Mouse (Mus musculus): Measurements from ENCODE around the gene Nr2f6. TPM values are rescaled to one million over a fixed set of nuclear protein-coding genes. Genes with fewer than 3 reads are reported as not detected.
"Not testable (repeated sequence)": the region's sequence is repeated elsewhere in the genome, so short reads cannot be mapped to it uniquely, and the experiment has no call there.

The Nr2f6 gene
- total and polyA plus RNA-seq, 2 experiments from 2014 or later, result 34.1 to 129 TPM

- H3K9me3 ChIP-seq (ENCODE audit: low read length), result no peaks in the 10 kb centered on the region
- H3K27me3 ChIP-seq (ENCODE audit: insufficient read depth, low read length), result no peaks in the 10 kb centered on the region
- H3K4me2 ChIP-seq (ENCODE audit: low read depth, low read length), result no peak overlapping the region
- no peak overlapping the region for H3K4me3 ChIP-seq (ENCODE audit: low read length)
- H3K36me3 ChIP-seq (ENCODE audit: insufficient read depth, low read length), result peaks cover 79% of the 10 kb centered on the region
- 64% methylated on average over 3 of the region's 3 CpGs for WGBS
- no peak for ATAC-seq
- no peak for DNase-seq (ENCODE audit: low spot score)
- no peak for TF ChIP-seq CTCF (IDR thresholded peaks at IDR 0.05; ENCODE audit: low read depth)
- H3K4me1 ChIP-seq (ENCODE audit: insufficient read depth, low read length), result no peaks in the 10 kb centered on the region
- H3K9ac ChIP-seq (replicated peaks; ENCODE audit: low read length), result no peak overlapping the region
- H3K27ac ChIP-seq, result no peak overlapping the region
These were observed 30.6 kb downstream of the Nr2f6 start for GRCm38 (mm10) chr8:71351117-71351516.

GRCm38 (mm10) chr8:71346581-71346980 is 35.2 kb downstream of the Nr2f6 start:
- Histone ChIP-seq H3K4me3 (ENCODE audit: low read length) (no peak overlapping the region), H3K4me2 (ENCODE audit: low read depth, low read length) (no peak overlapping the region), H3K9ac (replicated peaks; ENCODE audit: low read length) (no peak overlapping the region), H3K9me3 (ENCODE audit: low read length) (no peaks in the 10 kb centered on the region), H3K27me3 (ENCODE audit: insufficient read depth, low read length) (no peaks in the 10 kb centered on the region), H3K36me3 (ENCODE audit: insufficient read depth, low read length) (peaks cover 80% of the 10 kb centered on the region), H3K27ac (no peak overlapping the region), H3K4me1 (ENCODE audit: insufficient read depth, low read length) (no peaks in the 10 kb centered on the region)
- no peak for TF ChIP-seq CTCF (IDR thresholded peaks at IDR 0.05; ENCODE audit: low read depth)
- 78% methylated on average over 1 of the region's 1 CpGs for whole genome bisulfite sequencing
- no peak for DNase-seq (ENCODE audit: low spot score)
- ATAC-seq, result no peak

- H3K27ac ChIP-seq, result no peak overlapping the region
- no peak overlapping the region for H3K4me2 ChIP-seq (ENCODE audit: low read depth, low read length)
- H3K27me3 ChIP-seq (ENCODE audit: insufficient read depth, low read length), result no peaks in the 10 kb centered on the region
- H3K36me3 ChIP-seq (ENCODE audit: insufficient read depth, low read length), result peaks cover 38% of the 10 kb centered on the region
- ATAC-seq (no peak), DNase-seq (ENCODE audit: low spot score) (peak; percentile 43)
- H3K4me3 ChIP-seq (ENCODE audit: low read length), result no peak overlapping the region
- WGBS, result 74% methylated on average over 5 of the region's 5 CpGs
- H3K4me1 ChIP-seq (ENCODE audit: insufficient read depth, low read length), result no peaks in the 10 kb centered on the region
- H3K9me3 ChIP-seq (ENCODE audit: low read length), result no peaks in the 10 kb centered on the region
- peak; percentile 57 for TF ChIP-seq CTCF (IDR thresholded peaks at IDR 0.05; ENCODE audit: low read depth)
- H3K9ac ChIP-seq (replicated peaks; ENCODE audit: low read length), result no peak overlapping the region
These were observed 41.1 kb downstream of the Nr2f6 start for GRCm38 (mm10) chr8:71340625-71341024.

- H3K36me3 ChIP-seq (ENCODE audit: insufficient read depth, low read length), result peaks cover 14% of the 10 kb centered on the region; the same call in 1 of the 2 replicates
- ATAC-seq; H3K9me3 ChIP-seq (ENCODE audit: low read length); H3K27ac ChIP-seq; H3K4me2 ChIP-seq (ENCODE audit: low read depth, low read length); H3K27me3 ChIP-seq (ENCODE audit: insufficient read depth, low read length); H3K9ac ChIP-seq (replicated peaks; ENCODE audit: low read length); DNase-seq (ENCODE audit: low spot score); H3K4me1 ChIP-seq (ENCODE audit: insufficient read depth, low read length); H3K4me3 ChIP-seq (ENCODE audit: low read length): not testable (repeated sequence)
- 90% methylated on average over 6 of the region's 6 CpGs for WGBS
These were observed 43.9 kb downstream of the Nr2f6 start for GRCm38 (mm10) chr8:71337834-71338233.

- DNase-seq (ENCODE audit: low spot score), result peak; percentile 37
- TF ChIP-seq CTCF (IDR thresholded peaks at IDR 0.05; ENCODE audit: low read depth), result peak; percentile 52
- Histone ChIP-seq H3K9ac (replicated peaks; ENCODE audit: low read length) (no peak overlapping the region), H3K4me3 (ENCODE audit: low read length) (no peak overlapping the region), H3K27me3 (ENCODE audit: insufficient read depth, low read length) (no peaks in the 10 kb centered on the region), H3K4me1 (ENCODE audit: insufficient read depth, low read length) (no peaks in the 10 kb centered on the region), H3K36me3 (ENCODE audit: insufficient read depth, low read length) (peaks cover 62% of the 10 kb centered on the region), H3K9me3 (ENCODE audit: low read length) (no peaks in the 10 kb centered on the region), H3K27ac (no peak overlapping the region), H3K4me2 (ENCODE audit: low read depth, low read length) (no peak overlapping the region)
- ATAC-seq, result peak; percentile 58; the same call in 1 of the 2 replicates
- WGBS, result 80% methylated on average over 1 of the region's 1 CpGs
These were observed 56.9 kb downstream of the Nr2f6 start for GRCm38 (mm10) chr8:71324848-71325247.

Other genes starting within 250 kb of the Nr2f6 start
- gene Myo9b, start 109.2 kb downstream of the Nr2f6 start, total RNA-seq (2014; rRNA removed), result 34.8 and 38.4 TPM in 2 replicates
- gene Myo9b, start 109.2 kb downstream of the Nr2f6 start, polyA plus RNA-seq (2015; fragmentation: Nextera tagmentation; extraction: Ambion mirVana), result 7.8 and 8.6 TPM in 2 replicates
- gene Haus8, start 109.0 kb downstream of the Nr2f6 start, total RNA-seq (2014; rRNA removed), result 24.0 and 48.3 TPM in 2 replicates
- 45.1 TPM in 2 replicates for gene Haus8, start 109.0 kb downstream of the Nr2f6 start, polyA plus RNA-seq (2015; fragmentation: Nextera tagmentation; extraction: Ambion mirVana)
- gene Use1, start 15.1 kb downstream of the Nr2f6 start, total RNA-seq (2014; rRNA removed), result 116 and 119 TPM in 2 replicates
- 123 and 129 TPM in 2 replicates for gene Use1, start 15.1 kb downstream of the Nr2f6 start, polyA plus RNA-seq (2015; fragmentation: Nextera tagmentation; extraction: Ambion mirVana)
- gene Ocel1, start 10.7 kb downstream of the Nr2f6 start, total RNA-seq (2014; rRNA removed), result 11.8 and 12.3 TPM in 2 replicates
- 5.0 and 5.8 TPM in 2 replicates for gene Ocel1, start 10.7 kb downstream of the Nr2f6 start, polyA plus RNA-seq (2015; fragmentation: Nextera tagmentation; extraction: Ambion mirVana)
- 2.9 and 4.8 TPM in 2 replicates for gene Ushbp1, start 13.8 kb upstream of the Nr2f6 start, total RNA-seq (2014; rRNA removed)
- 5.1 and 5.3 TPM in 2 replicates for gene Ushbp1, start 13.8 kb upstream of the Nr2f6 start, polyA plus RNA-seq (2015; fragmentation: Nextera tagmentation; extraction: Ambion mirVana)
- gene Babam1, start 14.9 kb upstream of the Nr2f6 start, total RNA-seq (2014; rRNA removed), result 75.6 and 103 TPM in 2 replicates
- 94.7 and 95.0 TPM in 2 replicates for gene Babam1, start 14.9 kb upstream of the Nr2f6 start, polyA plus RNA-seq (2015; fragmentation: Nextera tagmentation; extraction: Ambion mirVana)
- gene Ankle1, start 24.1 kb upstream of the Nr2f6 start, total RNA-seq (2014; rRNA removed), result 5.1 and 12.0 TPM in 2 replicates
- 5.1 and 5.9 TPM in 2 replicates for gene Ankle1, start 24.1 kb upstream of the Nr2f6 start, polyA plus RNA-seq (2015; fragmentation: Nextera tagmentation; extraction: Ambion mirVana)
- gene Abhd8, start 81.7 kb upstream of the Nr2f6 start, total RNA-seq (2014; rRNA removed), result 325 and 330 TPM in 2 replicates
- 190 and 195 TPM in 2 replicates for gene Abhd8, start 81.7 kb upstream of the Nr2f6 start, polyA plus RNA-seq (2015; fragmentation: Nextera tagmentation; extraction: Ambion mirVana)
- gene Mrpl34, start 83.0 kb upstream of the Nr2f6 start, total RNA-seq (2014; rRNA removed), result 77.9 and 127 TPM in 2 replicates
- gene Mrpl34, start 83.0 kb upstream of the Nr2f6 start, polyA plus RNA-seq (2015; fragmentation: Nextera tagmentation; extraction: Ambion mirVana), result 155 and 164 TPM in 2 replicates
- 191 and 195 TPM in 2 replicates for gene Dda1, start 87.2 kb upstream of the Nr2f6 start, total RNA-seq (2014; rRNA removed)
- gene Dda1, start 87.2 kb upstream of the Nr2f6 start, polyA plus RNA-seq (2015; fragmentation: Nextera tagmentation; extraction: Ambion mirVana), result 241 and 246 TPM in 2 replicates
- gene Ano8, start 104.0 kb upstream of the Nr2f6 start, total RNA-seq (2014; rRNA removed), result 78.6 and 80.5 TPM in 2 replicates
- 4.7 and 5.3 TPM in 2 replicates for gene Ano8, start 104.0 kb upstream of the Nr2f6 start, polyA plus RNA-seq (2015; fragmentation: Nextera tagmentation; extraction: Ambion mirVana)
- gene Gtpbp3, start 106.1 kb upstream of the Nr2f6 start, total RNA-seq (2014; rRNA removed), result 36.1 and 58.5 TPM in 2 replicates
- 12.1 and 15.5 TPM in 2 replicates for gene Gtpbp3, start 106.1 kb upstream of the Nr2f6 start, polyA plus RNA-seq (2015; fragmentation: Nextera tagmentation; extraction: Ambion mirVana)
- gene Plvap, start 129.8 kb upstream of the Nr2f6 start, total RNA-seq (2014; rRNA removed), result 8.0 and 8.3 TPM in 2 replicates
- gene Plvap, start 129.8 kb upstream of the Nr2f6 start, polyA plus RNA-seq (2015; fragmentation: Nextera tagmentation; extraction: Ambion mirVana), result 10.2 and 15.3 TPM in 2 replicates
- 0.58 TPM in 1 of 2 replicates, not detected in the other for gene Ccdc194, start 143.8 kb upstream of the Nr2f6 start, total RNA-seq (2014; rRNA removed)
- gene Ccdc194, start 143.8 kb upstream of the Nr2f6 start, polyA plus RNA-seq (2015; fragmentation: Nextera tagmentation; extraction: Ambion mirVana), result 0.13 and 0.34 TPM in 2 replicates
- gene Bst2, start 155.5 kb upstream of the Nr2f6 start, total RNA-seq (2014; rRNA removed), result 14.4 and 27.5 TPM in 2 replicates
- 21.0 and 22.7 TPM in 2 replicates for gene Bst2, start 155.5 kb upstream of the Nr2f6 start, polyA plus RNA-seq (2015; fragmentation: Nextera tagmentation; extraction: Ambion mirVana)
- gene Mvb12a, start 161.0 kb upstream of the Nr2f6 start, total RNA-seq (2014; rRNA removed), result 75.9 and 83.8 TPM in 2 replicates
- 83.7 and 85.7 TPM in 2 replicates for gene Mvb12a, start 161.0 kb upstream of the Nr2f6 start, polyA plus RNA-seq (2015; fragmentation: Nextera tagmentation; extraction: Ambion mirVana)
- gene Tmem221, start 176.9 kb upstream of the Nr2f6 start, total RNA-seq (2014; rRNA removed), result 1.3 TPM in 1 of 2 replicates, not detected in the other
- gene Tmem221, start 176.9 kb upstream of the Nr2f6 start, polyA plus RNA-seq (2015; fragmentation: Nextera tagmentation; extraction: Ambion mirVana), result 0.18 and 0.29 TPM in 2 replicates
- not detected in 2 replicates for gene Nxnl1, start 184.6 kb upstream of the Nr2f6 start, total RNA-seq (2014; rRNA removed)
- 0.20 TPM in 1 of 2 replicates, not detected in the other for gene Nxnl1, start 184.6 kb upstream of the Nr2f6 start, polyA plus RNA-seq (2015; fragmentation: Nextera tagmentation; extraction: Ambion mirVana)
- gene Slc27a1, start 186.9 kb upstream of the Nr2f6 start, total RNA-seq (2014; rRNA removed), result 210 and 238 TPM in 2 replicates
- gene Slc27a1, start 186.9 kb upstream of the Nr2f6 start, polyA plus RNA-seq (2015; fragmentation: Nextera tagmentation; extraction: Ambion mirVana), result 127 and 152 TPM in 2 replicates
- gene Pgls, start 210.2 kb upstream of the Nr2f6 start, total RNA-seq (2014; rRNA removed), result 344 and 379 TPM in 2 replicates
- gene Pgls, start 210.2 kb upstream of the Nr2f6 start, polyA plus RNA-seq (2015; fragmentation: Nextera tagmentation; extraction: Ambion mirVana), result 272 and 275 TPM in 2 replicates
- 6.0 TPM in 2 replicates for gene Fam129c, start 215.7 kb upstream of the Nr2f6 start, total RNA-seq (2014; rRNA removed)
- gene Fam129c, start 215.7 kb upstream of the Nr2f6 start, polyA plus RNA-seq (2015; fragmentation: Nextera tagmentation; extraction: Ambion mirVana), result 3.3 and 4.0 TPM in 2 replicates
- 95.9 and 121 TPM in 2 replicates for gene Colgalt1, start 229.0 kb upstream of the Nr2f6 start, total RNA-seq (2014; rRNA removed)
- gene Colgalt1, start 229.0 kb upstream of the Nr2f6 start, polyA plus RNA-seq (2015; fragmentation: Nextera tagmentation; extraction: Ambion mirVana), result 55.3 and 56.7 TPM in 2 replicates